Mouse (Mus musculus) heart, embryonic 15.5 days (tissue): Measurements from ENCODE around the gene Baz1b. TPM values are rescaled to one million over a fixed set of nuclear protein-coding genes. Genes with fewer than 3 reads are reported as not detected.
"Not testable (repeated sequence)": the region's sequence is repeated elsewhere in the genome, so short reads cannot be mapped to it uniquely, and the experiment has no call there.

Experiments
- ATAC-seq: fragments of 200-750 bp; cut with Nextera tagmentation; replicated peaks from 2 replicates; pipeline ENCODE4 v1.8.0; 2017; ENCODE audit warnings: low read depth, moderate TSS enrichment; ENCODE audit not compliant: insufficient number of reproducible peaks, insufficient read depth, low FRiP score
- H3K27ac ChIP-seq: fragments of 300-500 bp; sonication (generic); 2 replicates; pipeline ENCODE4 v1.5.1; 2015; ENCODE audit warnings: mild to moderate bottlenecking, inconsistent platforms
- H3K27me3 ChIP-seq: fragments of 300-500 bp; sonication (generic); 2 replicates; pipeline ENCODE4 v1.6.1; 2015; ENCODE audit warnings: inconsistent platforms
- H3K36me3 ChIP-seq: fragments of 300-500 bp; sonication (generic); 2 replicates; pipeline ENCODE4 v1.6.1; 2015; ENCODE audit warnings: mild to moderate bottlenecking, inconsistent platforms
- H3K4me1 ChIP-seq: fragments of 300-500 bp; sonication (generic); replicated peaks from 2 replicates; pipeline ENCODE4 v1.6.1; 2015; ENCODE audit warnings: inconsistent platforms
- H3K4me2 ChIP-seq: fragments of 300-500 bp; sonication (generic); 2 replicates; pipeline ENCODE4 v1.6.1; 2015; ENCODE audit warnings: inconsistent platforms, mild to moderate bottlenecking, moderate library complexity
- H3K4me3 ChIP-seq: fragments of 300-500 bp; sonication (generic); 2 replicates; pipeline ENCODE4 v1.5.1; 2015; ENCODE audit warnings: mild to moderate bottlenecking, inconsistent platforms
- H3K9ac ChIP-seq: fragments of 300-500 bp; sonication (generic); 2 replicates; pipeline ENCODE4 v1.6.1; 2015; ENCODE audit warnings: mild to moderate bottlenecking, inconsistent platforms
- H3K9me3 ChIP-seq: fragments of 300-500 bp; sonication (generic); replicated peaks from 2 replicates; pipeline ENCODE4 v1.6.1; 2016; ENCODE audit warnings: inconsistent platforms
- WGBS: fragments of 180-500 bp; shearing (Covaris S2); methylation state at CpG from one replicate; pipeline ENCODE4 v1.1.7; 2015; ENCODE audit warnings: mixed read lengths; 5-methylcytosine and 5-hydroxymethylcytosine counted together
- polyA plus RNA-seq: library from polyadenylated mRNA; unstranded; fragments of >200 nt; fragmentation: Nextera tagmentation; extraction: Ambion mirVana; gene quantifications from 2 replicates; pipeline ENCODE4 v1.2.1, GENCODE M21; 2015

Baz1b gene
- polyA plus RNA-seq, 1 experiment from 2014 or later: 20.9 TPM

DNA sequence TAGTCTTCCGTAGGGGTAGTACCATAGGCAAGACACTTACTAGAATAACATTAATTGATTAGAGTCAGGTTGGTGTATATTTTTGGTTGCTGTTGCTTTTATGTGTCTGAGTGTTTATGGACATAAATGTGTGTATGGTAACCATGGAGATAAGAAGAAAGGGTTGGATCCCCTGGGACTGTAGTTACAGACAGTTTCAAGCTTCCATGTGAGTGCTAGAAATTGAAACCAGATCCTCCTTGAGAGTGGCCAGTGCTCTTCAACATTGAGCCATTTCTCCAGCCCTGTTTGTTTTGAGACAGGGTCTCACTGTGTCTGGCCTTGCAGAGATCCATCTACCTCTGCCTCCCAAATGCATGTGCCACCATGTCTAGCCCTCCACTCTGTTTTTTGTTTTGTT lies 5.4 kb downstream of the Baz1b start:
- ATAC-seq: no peak
- peaks cover 29% of the 10 kb centered on the region for H3K4me1 ChIP-seq
- H3K27ac ChIP-seq: no peak overlapping the region
- no peaks in the 10 kb centered on the region for H3K27me3 ChIP-seq
- 80% methylated on average over 1 of the region's 1 CpGs for WGBS
- peaks cover 12% of the 10 kb centered on the region; the same call in 1 of the 2 replicates for H3K36me3 ChIP-seq
- H3K9me3 ChIP-seq: no peaks in the 10 kb centered on the region
- H3K9ac ChIP-seq: no peak overlapping the region
- no peak overlapping the region for H3K4me3 ChIP-seq
- H3K4me2 ChIP-seq: no peak overlapping the region

DNA sequence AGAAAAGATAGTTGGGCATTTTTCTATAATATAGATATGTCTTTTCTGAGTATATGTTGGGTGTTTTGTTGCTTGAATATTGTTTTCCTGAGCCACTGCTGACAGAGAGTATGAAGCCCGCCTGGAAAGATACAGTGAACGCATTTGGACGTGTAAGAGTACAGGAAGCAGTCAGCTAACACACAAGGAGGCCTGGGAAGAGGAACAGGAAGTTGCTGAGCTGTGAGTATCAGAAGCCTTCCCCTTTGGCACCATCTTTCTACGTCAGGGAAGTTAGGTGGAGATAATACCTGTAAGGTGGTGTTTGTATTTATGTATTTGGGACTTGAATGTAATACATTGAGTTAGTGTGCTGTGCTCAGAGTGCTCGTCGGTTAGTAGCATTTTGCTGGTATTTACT lies 9.3 kb downstream of the Baz1b start:
- 66% methylated on average over 6 of the region's 6 CpGs for WGBS
- Histone ChIP-seq H3K36me3 (peaks cover 28% of the 10 kb centered on the region), H3K27me3 (no peaks in the 10 kb centered on the region), H3K4me3 (no peak overlapping the region), H3K27ac (no peak overlapping the region), H3K4me1 (peaks cover 11% of the 10 kb centered on the region), H3K9ac (no peak overlapping the region), H3K9me3 (no peaks in the 10 kb centered on the region), H3K4me2 (no peak overlapping the region)
- no peak for ATAC-seq

DNA sequence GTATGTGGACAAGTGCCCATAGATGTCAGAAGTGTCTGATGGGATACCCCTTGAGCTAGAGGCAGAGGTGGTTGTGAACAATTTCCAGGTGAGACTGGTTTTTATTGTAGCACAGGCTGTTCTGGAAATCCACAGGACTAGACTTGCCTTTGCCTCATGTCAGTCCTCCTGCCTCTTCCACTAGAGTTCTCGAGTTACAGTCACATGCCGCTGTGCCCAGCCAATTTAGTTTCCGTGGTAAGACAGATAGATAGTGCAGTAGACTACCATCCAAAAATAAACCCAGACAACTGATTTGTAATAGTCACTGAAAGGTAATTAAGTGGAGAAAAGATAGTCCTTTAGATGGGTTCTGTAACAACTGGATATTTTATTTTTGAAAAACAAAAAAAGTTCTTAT lies 15.7 kb downstream of the Baz1b start:
- no peak overlapping the region for H3K9ac ChIP-seq
- H3K4me3 ChIP-seq: no peak overlapping the region
- peaks cover 5% of the 10 kb centered on the region; the same call in 1 of the 2 replicates for H3K4me1 ChIP-seq
- no peak overlapping the region for H3K4me2 ChIP-seq
- no peak; the same call in 1 of the 2 replicates for ATAC-seq
- H3K27me3 ChIP-seq: no peaks in the 10 kb centered on the region
- WGBS: 43% methylated on average over 3 of the region's 3 CpGs
- no peaks in the 10 kb centered on the region for H3K9me3 ChIP-seq
- peaks cover 54% of the 10 kb centered on the region for H3K36me3 ChIP-seq
- H3K27ac ChIP-seq: peak overlapping the region; percentile 60

DNA sequence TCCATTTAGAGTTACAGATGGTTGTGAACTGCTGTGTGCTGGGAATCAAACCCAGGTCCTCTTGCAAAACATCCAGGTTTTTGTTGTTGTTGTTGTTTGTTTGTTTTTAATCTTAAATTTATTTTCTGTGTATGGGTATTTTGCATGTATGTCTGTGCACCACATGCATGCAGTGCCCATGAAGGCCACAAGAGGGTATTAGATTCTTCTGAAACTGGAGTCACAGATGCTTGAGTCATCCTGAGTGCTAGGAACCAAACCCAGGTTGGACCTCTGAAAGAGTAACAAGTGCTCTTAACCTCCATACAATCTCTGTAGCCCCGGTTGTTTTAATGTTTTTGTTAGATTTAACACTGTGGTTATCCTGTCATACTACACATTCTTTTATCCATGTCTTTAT lies 21.1 kb downstream of the Baz1b start:
- no peak overlapping the region for H3K27ac ChIP-seq
- H3K36me3 ChIP-seq: peaks cover 84% of the 10 kb centered on the region
- no peaks in the 10 kb centered on the region for H3K9me3 ChIP-seq
- no peak overlapping the region for H3K9ac ChIP-seq
- H3K4me1 ChIP-seq: no peaks in the 10 kb centered on the region
- 90% methylated on average over 1 of the region's 1 CpGs for WGBS
- no peak for ATAC-seq
- H3K27me3 ChIP-seq: no peaks in the 10 kb centered on the region
- no peak overlapping the region for H3K4me3 ChIP-seq
- no peak overlapping the region for H3K4me2 ChIP-seq

DNA sequence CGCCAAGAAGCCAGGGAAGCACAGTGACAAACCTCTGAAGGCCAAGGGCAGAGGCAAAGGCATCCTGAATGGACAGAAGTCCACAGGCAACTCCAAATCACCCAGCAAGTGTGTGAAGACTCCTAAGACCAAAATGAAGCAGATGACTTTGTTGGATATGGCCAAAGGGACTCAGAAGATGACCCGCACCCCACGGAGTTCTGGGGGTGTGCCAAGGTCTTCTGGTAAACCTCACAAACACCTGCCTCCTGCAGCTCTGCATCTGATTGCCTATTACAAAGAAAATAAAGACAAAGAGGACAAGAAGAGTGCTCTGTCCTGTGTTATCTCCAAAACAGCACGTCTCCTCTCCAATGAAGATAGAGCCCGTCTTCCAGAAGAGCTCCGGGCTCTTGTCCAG lies 29.8 kb downstream of the Baz1b start:
- no peaks in the 10 kb centered on the region for H3K27me3 ChIP-seq
- H3K4me3 ChIP-seq: no peak overlapping the region
- H3K9me3 ChIP-seq: no peaks in the 10 kb centered on the region
- WGBS: 60% methylated on average over 6 of the region's 6 CpGs
- no peak overlapping the region for H3K9ac ChIP-seq
- ATAC-seq: no peak
- H3K36me3 ChIP-seq: peaks cover 81% of the 10 kb centered on the region
- peaks cover 5% of the 10 kb centered on the region; the same call in 1 of the 2 replicates for H3K4me1 ChIP-seq
- H3K27ac ChIP-seq: peak overlapping the region; percentile 15; the same call in 1 of the 2 replicates
- H3K4me2 ChIP-seq: no peak overlapping the region

DNA sequence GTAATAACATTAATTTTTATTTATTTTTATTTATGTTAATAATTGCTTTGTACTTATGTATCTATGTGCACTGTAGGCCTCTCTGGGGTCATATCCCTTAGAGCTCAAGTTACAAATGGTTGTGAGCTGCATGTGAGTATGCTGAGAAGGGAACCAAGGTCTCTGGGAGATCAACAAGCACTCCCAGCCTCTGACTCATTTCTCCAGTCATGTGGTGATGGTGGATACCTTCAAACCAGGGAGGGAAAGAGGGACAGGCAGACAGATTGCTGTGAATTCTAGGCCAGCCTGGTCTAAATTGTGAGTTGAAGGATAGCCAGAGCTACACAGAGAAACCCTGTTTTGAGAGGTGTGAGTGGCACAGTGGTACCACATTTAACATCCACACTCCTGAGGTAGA lies 33.9 kb downstream of the Baz1b start:
- H3K4me1 ChIP-seq: peaks cover 5% of the 10 kb centered on the region; the same call in 1 of the 2 replicates
- no peak for ATAC-seq
- H3K27ac ChIP-seq: no peak overlapping the region
- H3K4me2 ChIP-seq: no peak overlapping the region
- H3K9ac ChIP-seq: no peak overlapping the region
- no peak overlapping the region for H3K4me3 ChIP-seq
- no peaks in the 10 kb centered on the region for H3K9me3 ChIP-seq
- H3K27me3 ChIP-seq: no peaks in the 10 kb centered on the region
- peaks cover 84% of the 10 kb centered on the region for H3K36me3 ChIP-seq

DNA sequence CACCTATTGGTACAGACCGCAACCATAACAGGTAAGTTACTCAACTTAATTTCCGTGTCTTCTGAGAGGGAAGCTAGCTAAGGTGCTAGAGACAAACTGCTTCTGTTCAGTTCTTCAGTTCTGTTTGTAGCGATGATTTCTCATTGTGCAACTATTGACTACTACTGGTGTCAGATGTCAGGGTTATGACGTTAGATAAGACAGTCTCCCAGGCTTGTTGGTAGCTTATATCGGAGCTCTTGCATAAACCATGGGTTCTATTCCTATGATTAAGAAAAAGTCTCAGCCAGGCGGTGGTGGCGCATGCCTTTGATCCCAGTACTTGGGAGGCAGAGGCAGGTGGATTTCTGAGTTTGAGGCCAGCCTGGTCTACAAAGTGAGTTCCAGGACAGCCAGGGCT lies 35.0 kb downstream of the Baz1b start:
- no peaks in the 10 kb centered on the region for H3K9me3 ChIP-seq
- H3K36me3 ChIP-seq: peaks cover 82% of the 10 kb centered on the region
- no peak overlapping the region for H3K4me2 ChIP-seq
- H3K27ac ChIP-seq: no peak overlapping the region
- H3K27me3 ChIP-seq: no peaks in the 10 kb centered on the region
- H3K4me3 ChIP-seq: no peak overlapping the region
- ATAC-seq: no peak
- H3K4me1 ChIP-seq: peaks cover 5% of the 10 kb centered on the region; the same call in 1 of the 2 replicates
- no peak overlapping the region for H3K9ac ChIP-seq
- 93% methylated on average over 7 of the region's 7 CpGs for WGBS

DNA sequence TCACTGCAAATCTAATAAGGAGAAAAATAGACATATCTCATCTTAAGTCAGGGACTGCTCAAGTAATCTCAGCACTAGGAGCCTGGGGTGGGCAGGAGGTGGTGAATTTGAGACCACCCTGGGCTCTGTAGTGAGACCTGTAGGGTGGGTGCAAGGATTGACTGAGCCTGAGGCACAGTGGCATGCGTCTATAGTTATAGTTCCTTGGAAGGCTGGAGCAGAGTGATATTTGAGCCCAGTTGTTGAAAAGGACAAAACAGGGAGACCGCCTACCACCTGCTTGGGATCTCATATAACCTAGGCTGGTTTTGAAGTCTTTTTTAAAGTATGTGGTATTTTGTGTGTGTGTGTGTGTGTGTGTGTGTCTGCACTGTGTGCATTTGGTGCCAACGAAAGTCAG lies 37.1 kb downstream of the Baz1b start:
- no peak for ATAC-seq
- no peak overlapping the region for H3K27ac ChIP-seq
- 91% methylated on average over 3 of the region's 3 CpGs for WGBS
- no peak overlapping the region for H3K4me3 ChIP-seq
- no peaks in the 10 kb centered on the region for H3K9me3 ChIP-seq
- H3K9ac ChIP-seq: no peak overlapping the region
- no peak overlapping the region for H3K4me2 ChIP-seq
- no peaks in the 10 kb centered on the region for H3K4me1 ChIP-seq
- H3K36me3 ChIP-seq: peaks cover 80% of the 10 kb centered on the region
- H3K27me3 ChIP-seq: no peaks in the 10 kb centered on the region

DNA sequence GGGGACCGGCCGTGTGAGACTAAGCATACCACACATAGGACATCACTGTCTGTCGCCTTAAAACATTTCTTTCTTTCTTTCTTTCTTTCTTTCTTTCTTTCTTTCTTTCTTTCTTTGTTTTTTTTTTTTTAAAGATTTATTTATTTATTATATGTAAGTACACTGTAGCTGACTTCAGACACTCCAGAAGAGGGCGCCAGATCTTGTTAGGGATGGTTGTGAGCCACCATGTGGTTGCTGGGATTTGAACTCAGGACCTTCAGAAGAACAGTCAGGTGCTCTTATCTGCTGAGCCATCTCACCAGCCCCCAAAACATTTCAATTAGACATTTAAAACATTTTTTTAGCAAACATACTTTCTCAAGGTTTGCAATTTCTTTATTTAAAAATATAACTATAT lies 38.8 kb downstream of the Baz1b start:
- not testable (repeated sequence) for H3K4me3 ChIP-seq, H3K27ac ChIP-seq, H3K4me2 ChIP-seq, H3K9ac ChIP-seq, ATAC-seq, H3K4me1 ChIP-seq, H3K9me3 ChIP-seq, H3K27me3 ChIP-seq
- 97% methylated on average over 4 of the region's 4 CpGs for WGBS
- H3K36me3 ChIP-seq: peaks cover 84% of the 10 kb centered on the region

DNA sequence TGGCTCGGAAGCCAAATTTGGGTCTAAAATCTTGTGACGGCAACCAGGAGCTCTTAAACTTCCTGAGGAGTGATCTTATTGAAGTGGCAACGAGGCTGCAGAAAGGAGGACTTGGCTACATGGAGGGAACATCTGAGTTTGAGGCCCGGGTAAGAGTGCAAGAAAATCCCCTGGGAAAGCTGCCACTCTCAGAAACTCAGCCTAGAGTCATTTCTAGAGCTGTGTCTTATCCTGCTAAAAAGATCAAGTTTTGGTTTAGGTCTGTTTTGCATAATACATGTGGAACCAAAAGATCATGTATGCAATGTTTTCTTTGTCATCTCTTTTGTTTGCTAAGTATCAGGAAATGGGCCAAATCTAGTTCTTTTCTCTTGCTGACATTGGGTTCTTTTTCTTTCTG lies 43.1 kb downstream of the Baz1b start:
- ATAC-seq: no peak

DNA sequence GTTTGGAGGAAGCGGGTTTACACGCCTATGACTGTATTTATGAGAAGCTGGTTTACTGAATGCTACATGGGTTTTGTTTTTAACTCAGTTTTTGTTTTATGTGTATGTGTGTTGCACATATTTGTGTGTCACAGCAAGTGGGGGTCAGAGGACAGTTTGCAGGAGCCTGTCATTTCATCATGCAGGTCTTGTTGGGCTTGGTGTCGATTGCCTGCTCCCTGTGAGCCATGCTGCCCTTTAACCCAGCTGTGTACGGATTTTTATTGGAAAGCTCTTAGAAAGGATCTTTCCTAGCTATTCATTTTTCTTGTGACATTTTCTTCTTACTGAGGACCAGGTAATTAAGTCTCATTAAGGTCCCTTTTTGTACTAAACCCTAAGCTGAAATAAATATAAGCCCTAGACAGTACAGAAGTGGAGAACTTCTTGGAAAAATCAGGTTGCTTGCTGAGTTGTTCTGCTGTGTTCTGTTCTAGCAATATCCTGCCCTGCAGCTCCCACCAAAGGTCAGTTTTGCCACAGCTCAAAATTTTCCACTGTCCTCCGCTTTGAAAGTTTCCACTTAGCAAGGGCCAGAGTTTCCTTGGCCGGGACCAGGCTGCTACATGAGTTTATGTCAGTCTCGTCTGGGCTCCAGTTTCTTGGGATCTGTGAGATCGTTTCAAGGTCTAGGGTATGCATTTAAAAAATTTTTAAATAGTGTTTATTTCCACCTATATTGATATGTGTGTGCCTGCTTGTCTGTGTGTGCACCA lies 46.3 kb downstream of the Baz1b start:
- no peaks in the 10 kb centered on the region for H3K4me1 ChIP-seq
- 84% methylated on average over 8 of the region's 8 CpGs for WGBS
- no peaks in the 10 kb centered on the region for H3K9me3 ChIP-seq
- no peak overlapping the region for H3K4me3 ChIP-seq
- peaks cover 96% of the 10 kb centered on the region for H3K36me3 ChIP-seq
- H3K27me3 ChIP-seq: no peaks in the 10 kb centered on the region
- no peak overlapping the region for H3K4me2 ChIP-seq
- ATAC-seq: no peak
- H3K27ac ChIP-seq: no peak overlapping the region
- H3K9ac ChIP-seq: no peak overlapping the region

More for the DNA sequence above, 43.1 kb downstream of the Baz1b start:
- Histone ChIP-seq H3K9me3 (no peaks in the 10 kb centered on the region), H3K27me3 (no peaks in the 10 kb centered on the region), H3K27ac (no peak overlapping the region), H3K4me3 (no peak overlapping the region), H3K36me3 (peaks cover 91% of the 10 kb centered on the region), H3K4me1 (no peaks in the 10 kb centered on the region), H3K4me2 (no peak overlapping the region), H3K9ac (no peak overlapping the region)
- WGBS: 78% methylated on average over 4 of the region's 4 CpGs

DNA sequence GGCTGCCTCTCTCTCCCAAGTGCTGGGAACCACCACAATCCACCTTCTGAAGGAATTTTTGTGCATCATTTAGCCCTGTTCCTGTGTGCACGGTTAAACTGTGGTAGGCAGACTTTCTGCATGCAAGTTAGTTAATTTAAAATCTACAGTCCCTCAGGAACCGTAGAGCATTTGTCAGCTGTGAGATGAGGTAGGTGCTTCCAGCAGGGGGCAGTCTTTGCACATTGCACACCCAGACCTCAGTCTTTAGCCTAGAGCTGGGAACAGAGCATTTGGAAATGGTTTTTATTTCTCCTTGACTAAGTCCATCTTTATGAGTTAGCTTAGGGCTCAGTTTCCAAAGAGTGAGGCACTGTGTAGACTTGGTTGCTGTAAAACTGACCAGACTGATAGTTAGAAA lies 49.5 kb downstream of the Baz1b start:
- H3K9me3 ChIP-seq: no peaks in the 10 kb centered on the region
- no peak overlapping the region for H3K4me3 ChIP-seq
- ATAC-seq: no peak
- peaks cover 97% of the 10 kb centered on the region for H3K36me3 ChIP-seq
- H3K27me3 ChIP-seq: no peaks in the 10 kb centered on the region
- H3K4me2 ChIP-seq: no peak overlapping the region
- WGBS: 39% methylated on average over 2 of the region's 2 CpGs
- no peak overlapping the region for H3K9ac ChIP-seq
- H3K27ac ChIP-seq: no peak overlapping the region
- peaks cover 15% of the 10 kb centered on the region for H3K4me1 ChIP-seq
